Mouse (Mus musculus) WW6 (cell line): ENCODE measurements around the gene Nell1.

ENCODE experiments used
- DNase-seq: peaks from one replicate; pipeline ENCODE4 v3.0.0-alpha.2; 2013; ENCODE audit warnings: low read depth, low spot score

Gene Nell1

GRCm38 (mm10) chr7:50516681-50517080, 542.0 kb downstream of the Nell1 start:
- no peak for DNase-seq

- DNase-seq: no peak
Observed at GRCm38 (mm10) chr7:50543373-50543772, 568.7 kb downstream of the Nell1 start.

- no peak for DNase-seq
Observed at GRCm38 (mm10) chr7:50549572-50549971, 574.9 kb downstream of the Nell1 start.

- DNase-seq: no peak
Observed at GRCm38 (mm10) chr7:50551426-50551825, 576.8 kb downstream of the Nell1 start.

- no peak for DNase-seq
Observed at GRCm38 (mm10) chr7:50562708-50563107, 588.0 kb downstream of the Nell1 start.

- DNase-seq: no peak
Observed at GRCm38 (mm10) chr7:50573841-50574240, 599.2 kb downstream of the Nell1 start.

- DNase-seq: no peak
Observed at GRCm38 (mm10) chr7:50588642-50589424, 614.2 kb downstream of the Nell1 start.

- no peak for DNase-seq
Observed at GRCm38 (mm10) chr7:50598890-50599289, 624.2 kb downstream of the Nell1 start, which contains the start of gene 4933405O20Rik. Gene 4933405O20Rik, plus strand, starts transcription at chr7:50599190.

GRCm38 (mm10) chr7:50614101-50614500, 639.4 kb downstream of the Nell1 start:
- DNase-seq: no peak

GRCm38 (mm10) chr7:50629186-50629585, 654.5 kb downstream of the Nell1 start:
- DNase-seq: no peak

GRCm38 (mm10) chr7:50633147-50633546, 658.5 kb downstream of the Nell1 start:
- DNase-seq: no peak

GRCm38 (mm10) chr7:50672266-50672665, 697.6 kb downstream of the Nell1 start:
- no peak for DNase-seq

- no peak for DNase-seq
Observed at GRCm38 (mm10) chr7:50675444-50675843, 700.8 kb downstream of the Nell1 start.

GRCm38 (mm10) chr7:50677511-50677910, 702.8 kb downstream of the Nell1 start:
- no peak for DNase-seq

- no peak for DNase-seq
Observed at GRCm38 (mm10) chr7:50686337-50686736, 711.7 kb downstream of the Nell1 start.

- no peak for DNase-seq
Observed at GRCm38 (mm10) chr7:50725166-50725565, 750.5 kb downstream of the Nell1 start.

- no peak for DNase-seq
Observed at GRCm38 (mm10) chr7:50730951-50731350, 756.3 kb downstream of the Nell1 start.

GRCm38 (mm10) chr7:50755516-50755915, 780.9 kb downstream of the Nell1 start:
- no peak for DNase-seq

- DNase-seq: no peak
Observed at GRCm38 (mm10) chr7:50756409-50756808, 781.7 kb downstream of the Nell1 start.

GRCm38 (mm10) chr7:50773516-50773915, 798.9 kb downstream of the Nell1 start:
- DNase-seq: no peak

GRCm38 (mm10) chr7:50781105-50781504, 806.4 kb downstream of the Nell1 start:
- DNase-seq: no peak

- DNase-seq: no peak
Observed at GRCm38 (mm10) chr7:50783652-50784051, 809.0 kb downstream of the Nell1 start.

GRCm38 (mm10) chr7:50826180-50826579, 851.5 kb downstream of the Nell1 start:
- DNase-seq: no peak

- DNase-seq: no peak
Observed at GRCm38 (mm10) chr7:50832799-50833198, 858.1 kb downstream of the Nell1 start.
